Mouse (Mus musculus) heart, postnatal 4 days (tissue): ENCODE measurements at regions not wholly inside any gene's neighbourhood (a gene's known extent, or its start where the extent isn't known, plus 50 kb on each side); places are given as distances from the start of the nearest gene placed in this dataset.

Experiments
- DNase-seq: peaks from one replicate; pipeline ENCODE4 v3.0.0; 2021

DNA sequence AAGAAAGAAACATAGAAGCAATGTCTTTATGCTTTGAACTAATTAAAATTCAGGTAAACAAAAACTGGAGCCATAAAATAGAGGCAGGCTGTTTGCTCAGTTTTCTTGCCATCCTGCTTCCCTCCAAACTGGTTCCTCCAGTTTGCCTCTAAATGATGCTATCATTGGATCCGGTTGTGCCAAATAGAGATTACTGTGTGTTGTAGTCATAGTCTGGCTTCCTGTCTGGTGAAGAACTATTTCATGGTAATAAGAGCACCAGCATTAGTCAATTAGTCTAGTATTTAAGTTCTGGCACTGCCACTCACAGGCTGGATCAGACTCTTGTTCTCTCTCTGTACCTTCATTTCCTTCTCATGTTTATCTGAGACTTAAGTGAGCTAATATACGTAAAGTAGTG lies 141.9 kb upstream of the Rasa1 start:
- DNase-seq: no peak

DNA sequence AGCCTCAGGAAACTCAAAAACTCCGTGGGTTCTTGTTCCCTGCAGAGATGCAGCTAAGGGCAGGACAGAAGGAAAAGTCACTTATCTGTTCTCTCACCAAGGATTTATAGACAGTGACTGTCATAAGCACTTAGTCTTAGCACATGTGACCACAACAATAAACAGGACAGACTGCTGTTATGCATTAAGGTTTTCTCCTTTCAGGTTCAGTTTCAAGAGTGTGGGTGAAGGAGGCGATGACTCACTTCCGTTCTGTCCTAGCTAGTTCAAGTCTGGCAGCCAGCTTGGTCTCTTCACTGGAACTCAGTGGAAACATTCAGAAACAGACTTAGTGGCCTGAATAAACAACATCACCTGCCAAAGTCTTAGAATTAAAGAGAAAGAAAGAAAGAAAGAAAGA lies 141.1 kb upstream of the Rasa1 start:
- DNase-seq: peak; percentile 14

DNA sequence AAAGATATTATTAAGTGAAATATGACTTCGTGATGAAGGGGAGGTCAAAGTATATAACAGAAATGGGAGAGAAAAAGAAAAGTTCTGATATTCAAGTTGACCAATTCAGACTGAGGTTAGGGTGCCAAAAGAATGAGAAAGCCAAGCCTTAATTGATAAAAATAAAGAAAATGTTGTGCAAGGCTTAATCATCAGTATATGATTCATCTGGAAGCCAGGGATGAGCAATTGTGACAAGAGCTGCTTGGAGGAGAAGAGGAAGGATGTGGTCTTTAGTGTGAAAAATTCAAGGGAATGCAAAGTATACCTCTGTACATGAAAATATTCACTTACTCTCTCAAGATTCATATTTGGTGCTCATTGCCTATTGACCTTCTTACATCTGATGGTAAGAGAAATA lies 129.7 kb upstream of the Rasa1 start:
- no peak for DNase-seq

DNA sequence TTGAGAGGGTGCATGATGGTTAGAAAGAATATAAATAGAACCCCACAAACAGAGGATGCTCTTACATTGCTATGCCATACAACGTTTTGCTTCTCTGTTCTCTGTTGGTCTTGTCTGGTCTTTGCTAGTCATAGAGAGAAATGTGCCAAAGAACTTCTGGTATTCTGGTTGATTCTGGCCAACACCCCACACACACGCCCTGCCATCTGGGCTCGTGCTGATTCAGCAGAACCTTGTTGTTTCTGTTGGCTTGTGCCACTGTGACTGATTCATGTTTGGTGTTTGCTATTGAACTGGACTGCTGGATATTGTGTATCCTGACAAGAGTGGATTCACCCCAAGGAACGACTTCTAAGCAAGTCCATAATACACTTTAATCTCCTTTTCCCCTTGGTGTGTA lies 126.0 kb upstream of the Rasa1 start:
- no peak for DNase-seq

DNA sequence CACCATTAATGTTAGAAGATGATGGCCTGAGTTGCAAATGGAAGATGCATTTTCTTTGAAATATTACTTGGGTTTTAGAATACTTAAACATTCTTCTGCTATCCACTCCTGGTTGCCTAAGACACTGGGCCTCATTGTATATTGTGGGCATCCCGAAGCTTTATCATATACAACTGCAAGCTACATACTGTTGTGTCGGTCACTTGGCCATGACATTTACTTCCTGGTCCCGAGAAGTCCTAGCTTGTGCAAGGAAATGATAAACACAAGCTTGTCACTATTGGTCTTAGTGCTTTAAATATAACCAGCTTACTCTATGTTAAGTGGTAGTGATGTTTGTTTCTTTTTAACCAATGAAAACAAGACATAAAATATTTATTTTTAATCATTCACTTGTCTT lies 122.4 kb upstream of the Rasa1 start:
- DNase-seq: no peak

DNA sequence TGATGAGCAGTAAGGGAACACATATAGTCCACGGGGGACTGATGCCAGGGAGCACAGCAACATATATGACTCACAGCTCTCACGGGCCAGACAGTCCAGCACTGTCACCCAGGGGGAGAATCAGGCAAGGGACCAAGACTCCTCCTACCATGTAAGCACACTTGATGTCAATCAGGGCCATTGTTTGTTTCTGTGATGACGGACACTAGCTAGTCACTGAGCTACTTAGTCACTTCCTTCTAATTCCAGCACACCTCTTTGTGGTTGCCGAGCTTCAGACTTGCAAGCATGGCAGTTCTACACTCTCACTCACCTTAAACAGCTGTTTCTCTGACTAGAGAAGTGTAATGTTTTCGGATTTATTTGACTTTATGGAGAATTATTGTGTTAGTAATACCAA lies 109.9 kb upstream of the Rasa1 start:
- DNase-seq: no peak

DNA sequence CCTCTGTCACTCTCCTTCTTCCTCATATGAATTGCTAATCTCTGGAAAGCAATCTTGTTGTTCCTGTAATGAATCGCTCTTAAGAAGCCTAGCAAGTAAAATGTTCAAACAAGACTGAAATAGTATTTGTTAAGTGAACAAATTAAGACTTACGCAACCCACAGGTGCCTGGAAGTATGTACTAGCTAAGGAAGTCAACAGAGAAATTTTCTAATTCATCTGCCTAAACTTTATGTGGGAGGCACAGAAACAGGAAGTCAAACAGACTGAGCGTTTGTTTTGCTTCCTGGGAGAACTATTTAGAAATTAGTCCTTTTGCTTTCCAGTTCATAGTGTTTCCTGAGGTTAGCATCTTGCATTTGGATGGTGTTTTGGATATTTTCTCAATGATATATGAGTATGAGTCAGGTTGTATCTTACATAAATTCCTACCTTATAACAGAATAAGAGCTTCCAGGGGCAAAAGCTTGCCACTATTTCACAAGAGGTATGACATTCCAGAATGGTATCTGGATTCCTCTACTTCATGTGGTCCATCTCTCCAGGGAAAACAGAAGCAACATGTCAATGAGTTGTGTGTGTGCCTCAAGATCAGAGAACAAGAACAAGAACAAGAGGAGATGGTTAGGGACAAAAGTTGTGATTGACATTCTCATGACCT lies 87.5 kb upstream of the Rasa1 start:
- no peak for DNase-seq

DNA sequence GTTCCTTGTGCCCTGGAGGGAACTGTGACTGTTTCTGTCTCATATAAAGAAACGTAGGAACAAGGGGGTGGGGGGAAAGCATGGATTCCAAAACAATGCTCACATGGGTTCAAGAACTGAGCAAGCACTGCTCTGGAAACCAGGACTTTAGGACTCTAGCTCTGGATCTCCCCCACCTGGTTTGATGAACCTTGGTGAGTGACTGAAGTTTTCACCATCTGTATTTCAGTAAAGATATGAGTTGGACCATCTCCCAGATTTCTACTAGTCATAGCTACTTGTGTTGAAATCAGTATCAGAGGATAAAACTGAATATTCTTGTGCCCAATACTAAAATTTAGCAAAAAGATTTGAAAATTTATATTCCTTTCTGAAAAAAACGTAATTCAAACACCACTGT lies 70.7 kb upstream of the Rasa1 start:
- DNase-seq: no peak

DNA sequence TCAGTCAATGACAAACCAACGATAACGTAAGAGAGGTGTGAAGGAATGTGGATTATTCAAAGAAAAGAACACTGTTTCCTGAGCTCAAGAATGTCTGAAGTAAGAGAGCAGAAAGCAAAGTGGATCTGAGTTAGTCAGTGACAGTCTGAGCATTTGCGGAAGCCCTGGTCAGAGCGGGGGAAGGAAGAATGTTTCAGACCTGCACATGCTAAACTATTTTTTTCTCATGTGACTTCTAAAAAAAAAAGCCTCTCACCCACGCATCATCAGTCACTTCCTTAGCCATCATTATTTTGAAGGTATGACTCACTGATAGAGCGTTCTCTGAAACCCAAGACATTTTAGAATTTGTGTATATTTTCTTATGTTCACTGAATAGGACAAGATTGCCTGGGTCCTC lies 70.2 kb upstream of the Rasa1 start:
- no peak for DNase-seq

DNA sequence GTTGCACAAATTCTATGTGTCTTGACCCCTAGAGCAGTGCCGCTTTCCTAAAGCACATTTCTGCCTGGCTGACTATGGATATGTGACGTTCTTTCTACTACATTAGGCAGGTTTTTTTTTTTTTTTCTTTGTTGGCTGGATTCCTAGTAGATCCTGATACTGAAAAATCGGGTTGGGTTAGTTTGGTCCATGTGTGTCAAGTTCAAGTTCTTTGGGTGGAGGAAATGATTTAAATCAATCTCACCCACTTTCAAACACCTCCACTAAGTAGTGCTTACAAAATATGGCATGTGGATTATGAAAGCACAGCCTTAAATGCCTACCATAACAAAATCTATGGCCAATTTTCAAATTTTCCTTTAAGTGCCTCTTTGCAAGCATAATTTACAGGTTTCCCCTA lies 63.1 kb upstream of the Rasa1 start:
- DNase-seq: no peak
